Mouse (Mus musculus): ENCODE measurements around the gene Tcf20. TPM values are rescaled to one million over a fixed set of nuclear protein-coding genes. Genes with fewer than 3 reads are reported as not detected.
"Not testable (repeated sequence)": the region's sequence is repeated elsewhere in the genome, so short reads cannot be mapped to it uniquely, and the experiment has no call there.

The Tcf20 gene
- total RNA-seq, 2 experiments from 2014 or later: 238 to 241 TPM

GRCm38 (mm10) chr15:82902521-82902920 is 85.2 kb downstream of the Tcf20 start:
- DNase-seq (ENCODE audit: low spot score in 2 of 2): no peak

GRCm38 (mm10) chr15:82901306-82901705 is 86.4 kb downstream of the Tcf20 start:
- no peak for DNase-seq (ENCODE audit: low spot score in 2 of 2)

GRCm38 (mm10) chr15:82900331-82900730 is 87.3 kb downstream of the Tcf20 start:
- DNase-seq (ENCODE audit: low spot score in 2 of 2): no peak

DNA sequence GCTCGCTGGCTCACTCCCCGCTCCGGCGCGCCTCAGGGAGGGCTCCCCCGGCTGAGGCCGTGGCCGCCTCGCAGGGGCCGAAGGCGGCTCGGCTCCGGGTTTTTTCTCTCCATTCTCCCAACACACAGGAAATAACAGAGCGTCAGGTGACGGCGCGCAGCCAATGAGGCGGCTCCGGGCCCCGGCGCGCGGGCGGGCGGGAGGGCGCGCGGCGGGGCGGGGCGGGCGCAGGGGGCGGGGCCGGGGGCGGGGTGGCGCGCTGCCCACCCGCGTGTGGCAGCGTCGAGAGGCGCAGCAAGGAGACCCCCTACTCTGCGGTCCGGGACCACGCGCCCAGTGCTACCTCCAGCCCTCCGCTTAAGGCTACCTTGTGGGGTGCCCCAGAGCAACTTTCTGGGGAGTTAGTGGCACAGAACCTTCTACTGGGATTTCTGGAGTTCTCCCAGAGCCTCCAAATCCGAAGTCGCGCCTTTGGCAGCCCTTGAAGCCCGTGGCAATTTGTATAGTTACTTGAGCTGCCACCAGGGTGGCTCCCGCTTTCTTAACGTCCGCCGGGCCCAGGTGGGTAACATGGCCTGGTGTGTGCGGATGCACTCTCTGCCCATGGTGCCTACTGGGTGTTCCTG is 87.9 kb downstream of the Tcf20 start:
- peak in 1 of 2 experiments; percentile 86 for DNase-seq (ENCODE audit: low spot score in 2 of 2)

GRCm38 (mm10) chr15:82898740-82899675 is 88.7 kb downstream of the Tcf20 start:
- DNase-seq (ENCODE audit: low spot score in 2 of 2): no peak

- no peak for DNase-seq (ENCODE audit: low spot score in 2 of 2)
Observed at GRCm38 (mm10) chr15:82898141-82898739, 89.4 kb downstream of the Tcf20 start.

DNA sequence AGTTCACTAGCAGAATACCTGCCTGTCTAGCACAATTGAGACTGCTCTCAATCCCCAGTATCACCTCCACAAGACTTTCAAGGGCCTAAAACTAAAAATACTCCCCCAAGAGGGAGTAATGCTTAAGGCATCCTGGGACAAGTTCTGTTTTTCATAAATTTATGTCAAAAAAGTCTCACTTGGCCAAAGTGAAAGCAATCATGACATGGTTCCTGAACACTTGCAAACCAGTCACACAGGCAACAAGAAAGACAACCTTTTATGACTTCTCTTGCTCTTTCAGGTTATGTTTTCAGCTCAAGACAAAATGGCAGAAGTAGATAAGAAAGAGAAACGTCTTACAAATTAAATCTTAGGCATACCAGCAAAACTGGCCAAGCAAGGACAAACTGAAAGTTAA is 91.3 kb downstream of the Tcf20 start:
- DNase-seq (ENCODE audit: low spot score in 2 of 2): no peak

DNA sequence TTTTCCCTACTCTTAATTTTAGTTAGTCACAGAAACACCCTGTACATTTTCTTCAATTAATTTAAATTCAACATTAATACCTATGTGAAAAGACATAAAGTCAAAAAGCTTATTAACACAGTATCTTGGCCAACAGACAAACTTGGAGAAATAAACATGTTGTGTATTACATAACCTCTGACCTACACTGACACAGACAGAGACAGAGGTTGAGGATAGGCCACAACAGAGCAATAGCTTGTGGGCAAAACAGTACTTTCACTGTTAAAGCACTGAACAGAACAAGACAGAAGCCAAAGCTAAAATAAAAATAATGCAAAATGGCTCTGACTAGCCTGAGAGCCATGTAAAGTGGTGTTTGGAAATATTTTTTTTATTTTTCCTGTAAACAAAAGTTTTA is 97.2 kb downstream of the Tcf20 start:
- no peak for DNase-seq (ENCODE audit: low spot score in 2 of 2)

- no peak for DNase-seq (ENCODE audit: low spot score in 2 of 2)
Observed at GRCm38 (mm10) chr15:82889426-82889825, 98.2 kb downstream of the Tcf20 start.

GRCm38 (mm10) chr15:82888466-82888865 is 99.2 kb downstream of the Tcf20 start:
- no peak for DNase-seq (ENCODE audit: low spot score in 2 of 2)

- DNase-seq (ENCODE audit: low spot score in 2 of 2): no peak
Observed at GRCm38 (mm10) chr15:82877309-82877708, 110.4 kb downstream of the Tcf20 start.

DNA sequence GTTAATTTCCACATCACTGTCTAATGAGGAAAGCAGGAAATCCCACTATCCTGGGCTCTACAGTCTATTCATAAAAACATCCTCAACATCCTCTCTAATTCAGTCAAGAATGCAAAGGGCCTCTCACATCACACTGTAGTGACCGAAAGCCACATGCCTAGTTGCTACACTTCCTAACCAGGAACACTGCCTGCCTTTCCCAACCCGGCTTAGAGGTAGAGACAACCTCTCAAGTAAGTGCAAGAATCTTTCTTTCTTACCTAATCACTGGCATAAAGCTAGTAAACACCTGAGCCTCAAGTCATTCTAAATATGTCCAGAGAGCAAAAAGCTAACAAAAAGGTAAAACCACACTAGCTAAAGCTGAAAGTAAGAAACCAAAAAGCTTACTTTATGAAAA is 110.8 kb downstream of the Tcf20 start:
- DNase-seq (ENCODE audit: low spot score in 2 of 2): no peak

DNA sequence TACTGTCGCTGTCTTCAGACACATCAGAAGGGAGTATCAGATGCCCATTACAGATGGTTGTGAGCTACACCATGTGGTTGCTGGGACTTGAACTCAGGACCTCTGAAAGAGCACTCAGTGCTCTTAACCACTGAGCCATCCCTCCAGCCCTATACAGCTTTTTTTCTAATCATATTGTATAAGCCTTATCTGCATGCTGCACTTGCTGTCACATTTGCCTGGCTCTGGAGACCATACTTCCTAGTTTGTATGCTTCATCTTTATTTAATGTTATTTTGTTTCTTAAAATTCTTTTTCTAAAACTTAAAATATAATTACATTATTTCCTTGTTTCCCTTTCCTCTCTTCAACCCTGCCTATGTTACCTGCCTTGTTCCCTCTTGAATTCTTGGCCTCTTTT is 115.6 kb downstream of the Tcf20 start:
- DNase-seq (ENCODE audit: low spot score in 2 of 2): no peak

DNA sequence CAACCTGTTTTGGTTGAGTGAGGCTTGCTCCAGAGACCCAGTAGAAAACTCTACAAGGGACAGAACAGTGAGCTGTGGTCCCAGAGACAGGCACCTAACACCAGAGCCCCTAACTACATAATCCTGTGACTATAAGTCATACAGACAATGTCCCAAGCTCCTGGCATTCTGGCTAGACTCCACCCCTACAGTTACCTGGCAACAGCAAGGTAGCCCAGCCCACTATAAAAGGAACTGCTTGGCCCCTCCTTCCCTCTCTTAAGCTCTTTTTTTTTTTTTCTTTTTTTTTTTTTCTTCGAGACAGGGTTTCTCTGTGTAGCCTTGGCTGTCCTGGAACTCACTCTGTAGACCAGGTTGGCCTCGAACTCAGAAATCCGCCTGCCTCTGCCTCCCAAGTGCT is 121.4 kb downstream of the Tcf20 start:
- DNase-seq (ENCODE audit: low spot score in 2 of 2): not testable (repeated sequence)

DNA sequence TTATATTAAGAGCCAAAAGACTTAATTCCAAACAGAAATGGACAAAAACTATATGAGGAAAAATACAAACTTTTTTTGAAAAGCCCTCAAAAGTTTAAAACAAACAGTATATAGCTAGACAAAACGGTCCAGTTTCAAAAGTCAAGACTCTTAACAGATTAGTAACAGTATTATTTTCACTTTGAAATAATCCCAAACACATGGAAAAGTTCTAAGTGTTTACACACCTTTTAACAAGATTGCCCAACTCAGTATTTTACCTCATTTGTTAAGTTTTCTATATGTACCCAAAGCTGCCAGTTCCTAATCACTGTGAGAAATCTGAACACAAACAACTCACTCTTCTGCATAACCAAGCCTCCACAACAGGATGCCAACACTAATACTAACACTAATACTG is 124.0 kb downstream of the Tcf20 start:
- no peak for DNase-seq (ENCODE audit: low spot score in 2 of 2)

DNA sequence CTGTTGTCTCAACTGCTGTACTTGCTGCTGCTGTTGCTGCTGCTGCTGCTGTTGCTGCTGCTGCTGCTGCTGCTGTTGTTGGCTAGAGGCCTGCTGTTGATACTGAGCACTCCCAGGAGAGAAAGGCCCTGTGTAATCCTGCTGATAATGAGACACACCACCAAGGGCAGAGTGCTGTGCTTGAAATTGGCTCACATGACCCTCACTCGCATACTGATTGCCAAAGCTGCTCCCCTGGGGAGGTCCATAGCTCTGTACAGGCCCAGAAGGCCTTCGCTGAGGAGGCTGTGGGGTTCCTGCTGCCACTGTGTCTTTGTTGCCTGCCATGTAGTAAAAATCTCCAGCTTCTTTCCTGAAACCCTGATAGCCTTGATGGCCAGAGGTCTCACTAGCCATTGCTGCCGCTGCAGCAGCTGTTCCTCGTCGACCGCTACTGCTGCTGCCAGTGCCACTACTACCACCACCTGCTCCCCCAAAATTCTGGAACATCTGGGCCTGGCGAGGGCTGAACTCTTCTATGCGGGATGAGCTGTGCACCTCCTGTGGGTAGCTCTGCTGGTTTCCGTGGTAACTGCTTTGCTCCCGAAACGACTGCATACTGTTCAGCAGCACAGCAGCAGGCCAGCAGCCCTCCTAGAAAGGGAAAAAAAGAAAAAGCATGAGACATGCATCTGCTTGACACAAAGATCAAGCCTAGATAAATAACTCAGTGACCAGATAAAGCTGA is 130.9 kb downstream of the Tcf20 start:
- DNase-seq (ENCODE audit: low spot score in 2 of 2): peak in 1 of 2 experiments; percentile 50

DNA sequence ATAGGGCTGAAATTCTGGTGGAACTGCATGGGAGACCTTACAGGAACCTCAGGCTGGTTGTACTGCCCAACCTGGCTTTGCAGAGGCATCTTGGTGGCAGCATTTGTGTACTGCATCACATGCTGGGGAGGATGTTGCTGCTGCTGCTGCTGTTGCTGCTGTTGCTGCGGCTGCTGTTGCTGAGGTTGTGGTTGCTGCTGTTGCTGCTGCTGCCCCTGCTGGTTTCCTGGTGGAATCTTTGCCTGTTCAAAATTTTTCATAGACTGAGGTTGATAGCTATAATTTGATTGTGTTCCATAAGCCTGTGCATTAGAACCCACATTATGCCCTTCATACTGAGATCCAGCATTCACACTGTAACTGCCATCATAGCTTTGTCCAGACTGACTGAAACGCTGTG is 131.6 kb downstream of the Tcf20 start:
- DNase-seq (ENCODE audit: low spot score in 2 of 2): no peak

DNA sequence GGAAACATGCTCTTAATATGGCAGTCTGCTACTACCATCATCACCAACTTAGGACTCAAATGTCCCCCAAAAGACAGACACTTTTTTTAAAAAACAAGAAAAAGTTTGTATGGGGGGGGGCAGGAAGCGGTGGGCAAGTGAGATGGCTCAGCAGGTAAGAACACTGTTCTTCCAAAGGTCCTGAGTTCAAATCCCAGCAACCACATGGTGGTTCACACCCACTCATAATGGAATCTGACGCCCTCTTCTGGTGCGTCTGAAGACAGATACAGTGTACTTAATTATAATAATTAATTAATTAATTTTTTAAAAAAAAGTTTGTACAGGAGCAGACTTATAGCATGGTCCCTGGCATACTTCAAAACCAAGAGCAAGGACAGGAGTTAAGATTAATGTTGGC is 148.5 kb downstream of the Tcf20 start:
- no peak for DNase-seq (ENCODE audit: low spot score in 2 of 2)

DNA sequence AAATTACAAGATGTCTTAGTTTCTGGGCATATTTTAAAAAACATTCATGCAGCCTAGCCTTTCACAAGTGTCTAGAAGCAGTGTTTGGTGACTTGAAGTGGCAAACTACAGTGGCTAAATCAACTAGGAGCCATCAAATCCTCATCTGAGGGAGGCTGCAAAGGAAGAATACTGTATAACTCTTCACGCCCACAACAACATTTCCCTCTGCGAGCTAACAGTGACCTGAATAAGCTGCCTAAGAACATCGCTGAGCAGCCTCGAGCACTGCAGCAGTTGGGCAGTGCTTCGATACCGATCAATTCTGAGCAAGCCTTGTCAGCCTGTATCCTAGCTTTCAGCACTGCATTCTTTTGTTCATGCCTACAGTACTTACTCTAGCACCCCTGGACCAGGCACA is 157.8 kb downstream of the Tcf20 start:
- DNase-seq (ENCODE audit: low spot score in 2 of 2): no peak

DNA sequence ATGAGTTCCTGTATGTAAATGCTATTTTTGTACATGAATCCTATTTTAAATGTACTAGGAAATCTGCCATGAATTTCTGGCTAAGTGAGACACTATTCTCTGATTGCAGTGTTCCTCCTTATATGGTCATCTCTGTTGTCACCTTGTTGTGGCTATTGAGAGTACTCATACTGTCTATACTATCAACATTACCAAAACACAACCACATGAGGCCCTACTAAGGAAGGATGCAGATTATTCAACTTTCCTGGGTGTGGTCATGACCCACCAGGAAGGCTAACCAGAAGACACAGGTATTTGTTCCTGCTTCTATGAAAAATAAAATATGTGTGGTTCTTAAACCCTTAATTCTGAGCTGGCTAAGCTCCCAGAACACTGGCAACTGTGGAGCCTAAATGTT is 161.8 kb downstream of the Tcf20 start:
- DNase-seq (ENCODE audit: low spot score in 2 of 2): no peak

GRCm38 (mm10) chr15:82822347-82822746 is 165.3 kb downstream of the Tcf20 start:
- no peak for DNase-seq (ENCODE audit: low spot score in 2 of 2)

GRCm38 (mm10) chr15:82821657-82822056 is 166.0 kb downstream of the Tcf20 start:
- no peak for DNase-seq (ENCODE audit: low spot score in 2 of 2)
